Comparison of ENCODE assay signal across 8 mouse cellular contexts in genomic region chr13:18743575-18744265, GRCm38 (mm10). TPM values are rescaled to one million over a fixed set of nuclear protein-coding genes. Genes with fewer than 3 reads are reported as not detected.
A peak's percentile ranks its signal among the peaks of the same experiment; 100 is the strongest.
DNase-seq lines count a peak whose midpoint lies in the region; ATAC-seq and TF ChIP-seq lines count a peak whose summit lies in the region.

No protein-coding gene starts in this region.

- no peak overlapping the region for H3K27ac ChIP-seq in stomach, embryonic 15.5 days
- H3K27ac ChIP-seq in stomach, postnatal 0 days (replicated peaks): no peak overlapping the region
- peak overlapping the region; percentile 74 for H3K27ac ChIP-seq in hindbrain, embryonic 16.5 days (ENCODE audit: low read depth, low read length)
- no peak overlapping the region for H3K27ac ChIP-seq in thymus, adult 2 months (ENCODE audit: control insufficient read depth, insufficient read depth, low read length)

- peak; percentile 83; the same call in 1 of the 2 replicates for ATAC-seq in stomach, embryonic 15.5 days (ENCODE audit: insufficient read depth, low FRiP score, low read depth)
- no peak for ATAC-seq in stomach, postnatal 0 days (ENCODE audit: low FRiP score, low TSS enrichment)
- ATAC-seq in hindbrain, embryonic 16.5 days: peak; percentile 91

- no peaks in the 10 kb centered on the region for H3K4me1 ChIP-seq in stomach, embryonic 15.5 days
- no peaks in the 10 kb centered on the region for H3K4me1 ChIP-seq in stomach, postnatal 0 days (replicated peaks; ENCODE audit: control insufficient read depth, insufficient read depth)
- H3K4me1 ChIP-seq in hindbrain, embryonic 16.5 days (ENCODE audit: control insufficient read depth, insufficient read depth, low read depth, low read length): no peaks in the 10 kb centered on the region
- H3K4me1 ChIP-seq in thymus, adult 2 months (replicated peaks; ENCODE audit: control insufficient read depth, insufficient read depth, low read length): no peaks in the 10 kb centered on the region

- H3K4me2 ChIP-seq in stomach, embryonic 15.5 days: no peak overlapping the region; the same call in 1 of the 2 replicates
- H3K4me2 ChIP-seq in stomach, postnatal 0 days (replicated peaks; ENCODE audit: low read depth): no peak overlapping the region
- peak overlapping the region; percentile 37 for H3K4me2 ChIP-seq in hindbrain, embryonic 16.5 days (ENCODE audit: low read length)

- 72% methylated on average over 16 of the region's 16 CpGs for WGBS in stomach, embryonic 15.5 days
- 69% methylated on average over 16 of the region's 16 CpGs for WGBS in stomach, postnatal 0 days
- 54% methylated on average over 16 of the region's 16 CpGs for WGBS in hindbrain, embryonic 16.5 days
- WGBS in thymus, adult 2 months: 97% methylated on average over 16 of the region's 16 CpGs

- no peaks in the 10 kb centered on the region for H3K9me3 ChIP-seq in stomach, embryonic 15.5 days
- H3K9me3 ChIP-seq in stomach, postnatal 0 days (ENCODE audit: control insufficient read depth, low read length): no peaks in the 10 kb centered on the region
- no peaks in the 10 kb centered on the region; the same call in 1 of the 2 replicates for H3K9me3 ChIP-seq in hindbrain, embryonic 16.5 days (ENCODE audit: control insufficient read depth, low read length)

- DNase-seq in stomach, postnatal 0 days (ENCODE audit: low spot score): no peak
- DNase-seq in left cerebral cortex, postnatal 25 days (ENCODE audit: low spot score in 2 of 2): peak; percentile 56 to 74
- DNase-seq in telencephalon, adult 2 months (ENCODE audit: low read depth, low spot score): peak; percentile 40
- DNase-seq in lung, postnatal 36 days: no peak
- no peak for DNase-seq in thymus, adult 2 months
- no peak for DNase-seq in yolk sac, embryonic 10.5 days (ENCODE audit: low spot score)

- H3K27me3 ChIP-seq in stomach, embryonic 15.5 days (replicated peaks): no peaks in the 10 kb centered on the region
- H3K27me3 ChIP-seq in stomach, postnatal 0 days (ENCODE audit: control insufficient read depth, insufficient read depth, low read length): no peaks in the 10 kb centered on the region
- no peaks in the 10 kb centered on the region for H3K27me3 ChIP-seq in hindbrain, embryonic 16.5 days (replicated peaks; ENCODE audit: control insufficient read depth, insufficient read depth, low read length)
- H3K27me3 ChIP-seq in thymus, adult 2 months (ENCODE audit: control insufficient read depth, insufficient read depth, low read length): no peaks in the 10 kb centered on the region

- TF ChIP-seq CTCF in stomach, postnatal 0 days (IDR thresholded peaks at IDR 0.05; ENCODE audit: low read depth): no peak
- TF ChIP-seq CTCF in thymus, adult 2 months (IDR thresholded peaks at IDR 0.05; ENCODE audit: borderline replicate concordance, control insufficient read depth, extremely low read depth, insufficient read depth, low read length, poor library complexity): no peak

- no peak for TF ChIP-seq POLR2A in thymus, adult 2 months (IDR thresholded peaks at IDR 0.05; ENCODE audit: control insufficient read depth, extremely low read depth, insufficient read depth, low read length, poor library complexity)

- H3K36me3 ChIP-seq in stomach, embryonic 15.5 days: peaks cover 9% of the 10 kb centered on the region; the same call in 1 of the 2 replicates
- H3K36me3 ChIP-seq in stomach, postnatal 0 days (ENCODE audit: control insufficient read depth, insufficient read depth, low read length): peaks cover 6% of the 10 kb centered on the region
- H3K36me3 ChIP-seq in hindbrain, embryonic 16.5 days (ENCODE audit: control insufficient read depth, insufficient read depth, low read length): peaks cover 18% of the 10 kb centered on the region
- peaks cover 9% of the 10 kb centered on the region; the same call in 1 of the 2 replicates for H3K36me3 ChIP-seq in thymus, adult 2 months (ENCODE audit: control insufficient read depth, insufficient read depth, low read length)

- H3K4me3 ChIP-seq in stomach, embryonic 15.5 days (replicated peaks): no peak overlapping the region
- no peak overlapping the region for H3K4me3 ChIP-seq in stomach, postnatal 0 days (ENCODE audit: low read depth, low read length)
- no peak overlapping the region for H3K4me3 ChIP-seq in hindbrain, embryonic 16.5 days (ENCODE audit: low read length)
- H3K4me3 ChIP-seq in thymus, adult 2 months (ENCODE audit: control insufficient read depth, insufficient read depth, low read length): no peak overlapping the region

- H3K9ac ChIP-seq in stomach, embryonic 15.5 days: no peak overlapping the region
- no peak overlapping the region for H3K9ac ChIP-seq in stomach, postnatal 0 days (ENCODE audit: low read length)
- H3K9ac ChIP-seq in hindbrain, embryonic 16.5 days (ENCODE audit: low read depth, low read length): 0 out of 2 replicates have a peak overlapping the region, but pooled peaks have one; percentile 14

- TF ChIP-seq EP300 in stomach, postnatal 0 days (optimal IDR thresholded peaks at IDR 0.05): no peak

- intact Hi-C loops in left cerebral cortex, postnatal 25 days (cut with DNase I): no loop called here

RNA-seq across cellular contexts. Expression of gene Vps41, which starts 26.6 kb away (rescaled TPM):
- polyA plus RNA-seq in stomach, embryonic 15.5 days (2015; fragmentation: Nextera tagmentation; extraction: Ambion mirVana): 54.0 and 58.7 TPM in 2 replicates
- 32.6 and 35.0 TPM in 2 replicates for polyA plus RNA-seq in stomach, postnatal 0 days (2015; fragmentation: Nextera tagmentation; extraction: Ambion mirVana)
- polyA plus RNA-seq in hindbrain, embryonic 16.5 days (2015; fragmentation: Nextera tagmentation; extraction: Ambion mirVana): 118 and 120 TPM in 2 replicates
- total RNA-seq in left cerebral cortex, postnatal 25 days (2021): 100 to 1,000 TPM; 152 TPM
- polyA plus RNA-seq in thymus, adult 2 months (2012; rRNA removed): 14.1 and 18.8 TPM in 2 replicates

Comparison
In these comparisons a context has a peak if more than half of its experiments do, and no peak if none do; other contexts are left out.
1. DNase-seq: peak in left cerebral cortex, postnatal 25 days (2 of 2) and telencephalon, adult 2 months (single experiment); none in stomach, postnatal 0 days (single experiment), lung, postnatal 36 days (single experiment), thymus, adult 2 months (single experiment) and yolk sac, embryonic 10.5 days (single experiment).